Mouse (Mus musculus): Measurements from ENCODE around the gene Lrp8.

DNA sequence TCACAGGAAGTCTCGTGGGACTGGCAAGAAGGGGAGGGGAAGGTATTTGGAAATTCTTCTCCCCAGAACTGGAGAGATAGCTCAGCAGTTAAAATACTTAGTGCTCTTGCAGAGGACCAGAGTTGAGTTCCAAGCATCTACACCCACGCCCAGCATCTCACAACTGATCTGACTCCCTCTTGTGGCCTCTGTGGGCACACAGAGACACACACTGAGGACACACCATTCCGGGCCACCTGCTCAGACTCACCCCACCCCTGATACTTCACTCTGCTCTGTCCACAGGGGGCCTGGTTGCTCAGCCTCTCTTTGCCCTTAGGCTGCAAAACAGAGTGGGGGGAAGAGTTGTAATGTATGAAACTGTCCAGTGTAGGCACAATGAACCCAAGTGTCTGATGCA lies 3.4 kb downstream of the Lrp8 start:
- TF ChIP-seq CTCF (IDR thresholded peaks at IDR 0.05; ENCODE audit: borderline replicate concordance, control insufficient read depth, extremely low read depth, insufficient read depth, low read length, poor library complexity) (0 out of 2 replicates have a peak, but pooled peaks have one; percentile 15), POLR2A (IDR thresholded peaks at IDR 0.05; ENCODE audit: control insufficient read depth, extremely low read depth, insufficient read depth, low read length, poor library complexity) (no peak)
